Mouse (Mus musculus) small intestine, adult 2 months (tissue): ENCODE data around the gene Mt3. TPM values are rescaled to one million over a fixed set of nuclear protein-coding genes. Genes with fewer than 3 reads are reported as not detected.

Source experiments
- H3K27ac ChIP-seq: fragments of 200-500 bp; 2 replicates; pipeline ENCODE4 v1.5.1; 2012; ENCODE audit warnings: low read depth, low read length, control low read depth, inconsistent platforms; ENCODE audit not compliant: insufficient read depth
- H3K27me3 ChIP-seq: fragments of 200-500 bp; 2 replicates; pipeline ENCODE4 v1.6.1; 2012; ENCODE audit warnings: mild to moderate bottlenecking, moderate library complexity, low read length, inconsistent platforms; ENCODE audit not compliant: control insufficient read depth, insufficient read depth
- H3K36me3 ChIP-seq: fragments of 200-500 bp; 2 replicates; pipeline ENCODE4 v1.6.1; 2012; ENCODE audit warnings: mild to moderate bottlenecking, low read length, control low read depth, inconsistent platforms; ENCODE audit not compliant: control insufficient read depth, insufficient read depth
- H3K4me1 ChIP-seq: fragments of 200-500 bp; 2 replicates; pipeline ENCODE4 v1.6.1; 2012; ENCODE audit warnings: low read length, inconsistent platforms, mixed read lengths; ENCODE audit not compliant: control insufficient read depth, insufficient read depth, insufficient read length
- H3K4me3 ChIP-seq: fragments of 200-500 bp; 2 replicates; pipeline ENCODE4 v1.5.1; 2012; ENCODE audit warnings: low read depth, mild to moderate bottlenecking, control low read depth, inconsistent platforms, low read length, moderate library complexity
- CTCF ChIP-seq: fragments of 200-500 bp; IDR thresholded peaks from 2 replicates; pipeline ENCODE4 v1.5.1; 2012; ENCODE audit warnings: low read depth, mild to moderate bottlenecking, control low read depth, inconsistent platforms, low read length, moderate library complexity, mixed read lengths; ENCODE audit not compliant: insufficient replicate concordance, insufficient read length; ENCODE audit errors: extremely low read depth
- POLR2A ChIP-seq: fragments of 200-500 bp; IDR thresholded peaks from 2 replicates; pipeline ENCODE4 v1.6.1; 2012; ENCODE audit warnings: low read depth, mild to moderate bottlenecking, control low read depth, inconsistent platforms, low read length, moderate library complexity
- WGBS: fragments of 180-500 bp; shearing (Covaris S2); methylation state at CpG from one replicate; pipeline ENCODE4 v1.1.7; 2018; 5-methylcytosine and 5-hydroxymethylcytosine counted together
- polyA plus RNA-seq: library from polyadenylated mRNA; depleted of rRNA; stranded (reverse); fragments of >200 nt; gene quantifications from 2 replicates; pipeline ENCODE4 v1.2.3, GENCODE M21; 2012

Gene Mt3
- polyA plus RNA-seq, 1 experiment, result 2.8 TPM

- WGBS, result under 1% methylated on average over 50 of the region's 50 CpGs
- Histone ChIP-seq H3K27me3 (no peaks in the 10 kb centered on the region), H3K4me1 (peaks cover 5% of the 10 kb centered on the region), H3K27ac (peak within 1 kb of the TSS; percentile 84), H3K36me3 (no peaks in the 10 kb centered on the region), H3K4me3 (peak within 1 kb of the TSS; percentile 72)
- TF ChIP-seq CTCF, result 0 out of 2 replicates have a peak, but pooled peaks have one; percentile 28
- TF ChIP-seq POLR2A, result peak; percentile 92
Observed at GRCm38 (mm10) chr8:94178857-94179712, 26.7 kb downstream of the Mt3 start, which contains the start of gene Mt1. TSS of gene Mt1 (plus strand) at chr8:94179082.

- Histone ChIP-seq H3K27me3 (no peaks in the 10 kb centered on the region), H3K27ac (peak overlapping the region; percentile 84), H3K36me3 (no peaks in the 10 kb centered on the region), H3K4me1 (peaks cover 5% of the 10 kb centered on the region), H3K4me3 (peak overlapping the region; percentile 72)
- TF ChIP-seq CTCF (no peak), POLR2A (no peak)
- WGBS, result 3% methylated on average over 25 of the region's 25 CpGs
Observed at GRCm38 (mm10) chr8:94179713-94180560, 27.5 kb downstream of the Mt3 start.

- 95% methylated on average over 1 of the region's 1 CpGs for WGBS
- Histone ChIP-seq H3K36me3 (no peaks in the 10 kb centered on the region), H3K4me1 (peaks cover 5% of the 10 kb centered on the region), H3K27ac (no peak overlapping the region), H3K4me3 (peak overlapping the region; percentile 72; the same call in 1 of the 2 replicates), H3K27me3 (no peaks in the 10 kb centered on the region)
- no peak for TF ChIP-seq CTCF
- no peak for TF ChIP-seq POLR2A
Observed at GRCm38 (mm10) chr8:94180561-94180908, 28.1 kb downstream of the Mt3 start.

GRCm38 (mm10) chr8:94182055-94182929 lies 29.9 kb downstream of the Mt3 start:
- Histone ChIP-seq H3K4me1 (peaks cover 16% of the 10 kb centered on the region), H3K36me3 (no peaks in the 10 kb centered on the region), H3K4me3 (peak overlapping the region; percentile 36; the same call in 1 of the 2 replicates), H3K27ac (peak overlapping the region; percentile 50), H3K27me3 (no peaks in the 10 kb centered on the region)
- WGBS, result 29% methylated on average over 13 of the region's 13 CpGs
- TF ChIP-seq POLR2A (no peak), CTCF (no peak)

GRCm38 (mm10) chr8:94183117-94183516 lies 30.7 kb downstream of the Mt3 start:
- Histone ChIP-seq H3K27me3 (no peaks in the 10 kb centered on the region), H3K27ac (peak overlapping the region; percentile 50), H3K36me3 (no peaks in the 10 kb centered on the region), H3K4me1 (peaks cover 17% of the 10 kb centered on the region), H3K4me3 (peak overlapping the region; percentile 23)
- TF ChIP-seq CTCF (peak; percentile 79), POLR2A (no peak; the same call in 1 of the 2 replicates)
- under 1% methylated on average over 16 of the region's 16 CpGs for WGBS

- Histone ChIP-seq H3K27ac (peak overlapping the region; percentile 32; the same call in 1 of the 2 replicates), H3K27me3 (no peaks in the 10 kb centered on the region), H3K36me3 (no peaks in the 10 kb centered on the region), H3K4me3 (peak overlapping the region; percentile 4; the same call in 1 of the 2 replicates), H3K4me1 (peaks cover 20% of the 10 kb centered on the region)
- TF ChIP-seq CTCF (no peak), POLR2A (no peak)
- 68% methylated on average over 12 of the region's 12 CpGs for WGBS
Observed at GRCm38 (mm10) chr8:94184357-94184843, 32.0 kb downstream of the Mt3 start.
